Mouse (Mus musculus) c-Kit-positive CD71-negative TER-119-negative erythroid progenitor cells, embryonic 14.5 days (primary cell): ENCODE data around the gene Sat2.

Experiments used
- DNase-seq: peaks from one replicate; pipeline ENCODE4 v3.0.0-alpha.2; 2013; ENCODE audit warnings: low read depth

The Sat2 gene

GRCm38 (mm10) chr11:69621571-69622268 is at the start of gene Sat2:
Gene Sat2 (plus strand): TSS chr11:69622024.
- DNase-seq: no peak

DNA sequence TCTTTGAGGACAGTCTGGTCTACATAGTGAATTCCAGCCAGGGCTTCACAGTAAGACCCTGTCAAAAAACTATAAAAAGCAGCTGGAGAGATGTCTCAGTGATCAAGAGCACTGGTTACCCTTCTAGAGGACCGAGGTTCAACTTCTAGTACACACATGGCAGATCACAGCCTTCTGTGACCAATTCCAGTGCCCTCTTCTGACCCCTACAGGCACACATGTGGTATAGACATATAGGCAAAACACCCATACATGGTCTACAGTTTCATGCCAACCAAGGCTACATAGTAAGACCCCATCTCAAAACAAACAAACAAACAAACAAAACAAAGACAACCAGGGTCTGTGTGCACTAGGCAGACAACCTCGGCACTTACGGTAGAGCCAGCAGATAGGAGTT is 46.6 kb upstream of the Sat2 start:
- peak; percentile 38 for DNase-seq

DNA sequence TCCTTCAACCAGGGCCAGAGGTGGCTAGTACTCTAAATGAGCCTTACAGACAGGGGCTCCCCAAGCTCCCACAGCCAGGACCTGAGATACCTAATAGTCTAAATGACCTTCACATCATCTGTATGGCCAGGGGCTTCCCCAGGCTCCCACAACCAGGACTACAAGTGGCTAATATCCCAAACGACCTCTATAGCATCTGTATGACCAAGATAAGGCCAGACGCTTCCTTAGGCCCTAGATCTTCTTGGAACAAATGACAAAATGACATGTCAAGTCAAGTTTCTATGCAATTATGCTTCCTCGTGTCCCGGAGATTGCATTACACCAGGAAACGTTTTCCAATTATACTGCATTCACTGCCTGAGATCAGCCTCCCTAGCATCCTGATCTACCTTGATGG is 45.5 kb upstream of the Sat2 start:
- DNase-seq: no peak

- no peak for DNase-seq
Observed at GRCm38 (mm10) chr11:69578301-69578700, 43.5 kb upstream of the Sat2 start.

DNA sequence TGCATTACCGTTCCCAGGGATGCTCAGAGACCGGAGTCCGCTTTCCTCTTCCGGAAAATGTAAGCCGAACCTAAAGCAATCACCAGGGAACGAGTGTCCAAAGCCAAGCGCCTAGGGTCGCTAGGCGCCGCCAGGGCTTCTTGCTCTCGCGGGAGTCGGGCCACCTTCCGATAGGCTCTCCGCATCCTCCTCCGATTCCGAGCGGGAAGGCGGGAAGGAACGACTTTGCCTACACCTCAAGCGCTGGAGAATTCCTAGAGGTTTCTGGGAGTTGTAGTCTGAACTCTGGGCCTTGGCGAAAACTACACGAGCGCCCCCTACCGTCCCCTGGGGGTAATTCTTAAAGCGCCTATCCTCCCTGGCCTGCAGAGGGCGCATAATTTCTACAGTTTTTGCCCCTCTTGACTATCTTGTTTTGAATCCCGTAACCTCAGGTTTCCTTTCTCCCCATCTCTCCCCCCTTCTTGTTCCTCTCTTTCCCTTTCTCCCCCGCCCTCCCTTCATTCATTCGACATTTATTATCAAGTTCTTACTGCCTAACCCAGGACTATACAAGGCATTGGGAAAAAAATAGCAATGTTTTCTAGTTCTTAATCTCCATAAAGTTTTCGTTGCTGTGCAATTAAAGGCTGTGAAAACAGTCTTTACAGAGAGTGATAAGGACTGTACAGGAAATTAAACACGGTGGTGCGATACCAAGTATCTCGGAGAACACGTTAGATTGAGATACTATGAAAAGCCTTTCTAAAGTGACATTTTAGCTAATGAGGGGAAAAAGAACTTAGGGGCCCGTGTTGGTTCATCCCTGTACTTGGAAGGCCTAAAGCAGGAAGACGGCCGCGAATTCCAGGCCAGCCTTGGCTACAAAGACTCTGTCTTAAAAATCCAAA is 42.5 kb upstream of the Sat2 start:
- DNase-seq: peak; percentile 99

GRCm38 (mm10) chr11:69580091-69580514 is 41.7 kb upstream of the Sat2 start, which contains the start of the genes Wrap53 and Trp53:
Gene Wrap53 (minus strand): TSS chr11:69580255.
Gene Trp53 (plus strand): TSS chr11:69580359.
- DNase-seq: peak; percentile 90

- DNase-seq: no peak
Observed at GRCm38 (mm10) chr11:69580572-69581146, 41.2 kb upstream of the Sat2 start.

GRCm38 (mm10) chr11:69581147-69581688 is 40.6 kb upstream of the Sat2 start:
- DNase-seq: peak; percentile 85

GRCm38 (mm10) chr11:69581814-69582213 is 40.0 kb upstream of the Sat2 start:
- no peak for DNase-seq

DNA sequence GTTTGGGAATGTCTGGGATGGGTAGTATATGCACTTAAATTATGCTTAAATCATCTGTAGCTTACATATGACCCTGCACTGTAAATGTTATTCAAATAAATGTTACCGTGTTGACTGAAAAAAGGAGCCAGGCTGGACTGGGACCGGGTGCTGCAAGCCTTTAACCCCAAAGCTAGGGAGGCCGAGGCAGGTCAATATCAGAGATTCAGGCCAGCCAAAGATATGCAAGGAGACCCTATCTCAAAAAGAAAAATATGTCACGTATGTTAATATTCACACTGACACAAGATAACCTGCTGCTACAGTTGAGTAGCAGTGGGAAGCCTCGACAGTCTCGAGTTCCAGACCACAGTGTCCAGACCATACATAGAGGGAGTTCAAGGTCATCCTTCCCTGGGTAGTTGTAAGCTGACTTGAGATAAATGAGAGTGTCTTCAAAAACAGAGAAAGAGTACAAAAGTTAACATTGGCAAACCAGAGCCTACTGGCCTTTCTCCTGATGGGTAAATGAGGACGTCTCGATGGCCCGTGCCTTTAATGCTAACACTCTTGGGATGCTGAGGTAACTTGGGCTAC is 39.5 kb upstream of the Sat2 start:
- no peak for DNase-seq

GRCm38 (mm10) chr11:69584008-69584407 is 37.8 kb upstream of the Sat2 start:
- DNase-seq: no peak

DNA sequence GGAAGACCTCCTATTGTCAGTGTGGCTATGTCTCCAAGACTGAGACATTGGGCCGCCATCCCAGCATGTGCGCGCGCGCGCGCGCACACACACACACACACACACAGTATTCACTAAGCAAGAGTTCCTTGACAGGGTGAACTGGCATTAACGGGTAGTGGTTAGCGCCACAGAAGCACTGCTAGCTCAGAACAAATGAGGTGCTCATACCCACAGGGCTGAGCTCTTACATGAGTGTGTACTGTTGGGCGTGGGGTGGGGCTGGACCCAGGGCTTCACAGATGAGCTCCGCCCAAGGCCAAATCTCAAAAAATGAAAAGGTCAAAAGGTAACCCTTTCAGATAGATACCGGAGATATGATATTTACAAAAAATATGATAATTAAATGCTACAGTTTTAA is 36.9 kb upstream of the Sat2 start:
- no peak for DNase-seq

DNA sequence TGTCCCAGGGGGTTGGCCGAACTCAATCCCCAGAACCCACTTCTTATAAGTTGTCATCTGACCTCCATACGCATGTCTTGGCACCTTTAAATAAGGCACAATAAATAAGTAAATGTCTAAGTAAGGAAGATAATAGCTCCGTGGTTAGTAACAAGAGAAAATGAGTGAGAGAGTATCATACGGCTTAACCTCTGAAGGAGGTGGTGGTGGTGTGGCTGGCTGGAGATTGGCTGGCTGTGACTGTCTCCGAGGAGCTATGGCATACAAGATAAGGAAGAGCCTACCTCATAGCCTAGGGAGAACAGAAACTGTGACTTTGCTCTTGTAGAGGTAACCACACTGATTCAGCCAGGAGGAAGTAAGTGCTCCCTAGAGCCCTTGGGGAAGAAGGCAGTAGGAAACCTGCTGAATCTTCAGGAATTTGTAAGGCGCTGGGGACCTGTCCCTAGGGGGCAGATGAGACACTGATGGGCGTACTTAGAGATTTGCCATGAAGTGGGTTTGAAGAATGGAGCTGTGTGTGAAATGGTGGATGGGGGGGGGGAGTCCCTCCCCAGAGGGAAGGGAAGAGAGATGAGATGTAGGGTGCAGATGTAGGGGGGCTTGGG is 36.0 kb upstream of the Sat2 start:
- DNase-seq: peak; percentile 45

DNA sequence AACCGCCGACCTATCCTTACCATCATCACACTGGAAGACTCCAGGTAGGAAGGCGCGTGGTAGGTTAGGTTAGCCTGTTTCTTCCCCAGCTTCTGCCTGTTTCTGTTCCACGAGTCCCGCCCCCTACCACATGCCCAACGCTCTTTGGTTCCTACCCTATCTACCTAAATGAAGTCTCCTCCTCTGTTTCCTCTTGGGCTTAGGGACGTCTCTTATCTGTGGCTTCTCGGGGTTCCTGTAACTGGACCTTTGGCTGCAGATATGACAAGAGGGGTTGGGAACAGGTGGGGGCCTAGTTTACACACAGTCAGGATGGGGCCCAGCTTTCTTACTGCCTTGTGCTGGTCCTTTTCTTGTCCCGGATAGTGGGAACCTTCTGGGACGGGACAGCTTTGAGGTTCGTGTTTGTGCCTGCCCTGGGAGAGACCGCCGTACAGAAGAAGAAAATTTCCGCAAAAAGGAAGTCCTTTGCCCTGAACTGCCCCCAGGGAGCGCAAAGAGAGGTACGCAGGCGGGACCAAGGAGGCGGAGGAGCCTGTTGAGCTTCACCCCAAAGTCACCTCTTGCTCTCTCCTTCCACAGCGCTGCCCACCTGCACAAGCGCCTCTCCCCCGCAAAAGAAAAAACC is 32.5 kb upstream of the Sat2 start:
- no peak for DNase-seq

- no peak for DNase-seq
Observed at GRCm38 (mm10) chr11:69590622-69591021, 31.2 kb upstream of the Sat2 start.

- DNase-seq: no peak
Observed at GRCm38 (mm10) chr11:69591424-69591823, 30.4 kb upstream of the Sat2 start.

DNA sequence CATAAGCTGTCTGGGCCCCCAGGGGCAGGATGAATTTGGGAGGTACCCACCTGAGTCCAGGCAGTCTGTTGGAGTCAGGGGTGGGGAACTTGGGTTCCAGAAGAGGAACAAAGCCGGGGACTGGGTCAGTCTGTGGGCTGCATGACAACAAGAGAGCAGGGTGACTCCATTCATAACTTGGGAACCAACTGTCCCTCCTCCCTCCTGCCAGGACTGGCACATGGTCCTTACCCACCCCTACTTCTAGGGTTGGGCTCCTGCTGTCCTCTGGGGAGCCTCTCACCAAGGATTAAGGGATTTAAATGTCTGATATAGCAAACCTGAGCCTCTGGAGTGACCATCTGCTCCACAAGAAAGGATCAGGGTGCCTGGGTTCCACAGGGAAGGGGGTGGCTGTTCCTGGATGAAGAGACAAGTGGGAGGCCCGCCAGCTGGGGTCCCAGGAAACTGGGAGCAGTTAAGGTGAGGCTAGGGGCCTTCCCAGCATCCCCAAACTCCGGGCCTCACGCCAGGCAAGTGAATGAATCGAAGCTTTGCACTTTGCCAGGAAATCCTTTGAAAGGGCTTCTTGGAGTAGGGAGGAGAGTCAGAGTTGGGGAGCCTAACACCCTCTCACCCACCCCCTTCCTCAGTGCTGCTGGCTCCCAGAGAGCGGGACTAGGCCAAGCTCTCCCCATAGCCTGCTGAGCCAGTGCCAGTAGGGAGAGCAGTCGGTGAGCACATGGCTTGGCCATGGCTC is 29.8 kb upstream of the Sat2 start:
- no peak for DNase-seq

DNA sequence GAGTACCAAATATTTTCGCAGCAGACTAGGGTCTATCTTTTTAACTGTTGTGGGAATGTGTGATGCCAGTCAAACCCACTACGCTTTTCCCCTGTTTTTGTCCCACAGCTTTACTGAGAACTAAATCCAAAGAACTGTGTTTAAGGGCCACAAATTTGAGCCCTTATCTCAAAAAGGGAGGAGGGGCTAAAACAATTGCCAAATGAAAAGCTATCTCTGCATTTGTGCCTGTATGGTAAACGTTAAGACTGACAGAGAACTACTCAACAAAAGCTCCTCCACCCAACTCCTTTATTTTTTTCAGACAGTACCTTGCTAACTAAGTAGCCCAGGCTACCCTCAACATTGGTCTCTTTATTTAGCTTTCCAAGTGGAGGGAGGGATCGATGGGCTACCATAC is 29.0 kb upstream of the Sat2 start:
- no peak for DNase-seq

- no peak for DNase-seq
Observed at GRCm38 (mm10) chr11:69594853-69595252, 27.0 kb upstream of the Sat2 start.

- no peak for DNase-seq
Observed at GRCm38 (mm10) chr11:69599436-69599835, 22.4 kb upstream of the Sat2 start.

DNA sequence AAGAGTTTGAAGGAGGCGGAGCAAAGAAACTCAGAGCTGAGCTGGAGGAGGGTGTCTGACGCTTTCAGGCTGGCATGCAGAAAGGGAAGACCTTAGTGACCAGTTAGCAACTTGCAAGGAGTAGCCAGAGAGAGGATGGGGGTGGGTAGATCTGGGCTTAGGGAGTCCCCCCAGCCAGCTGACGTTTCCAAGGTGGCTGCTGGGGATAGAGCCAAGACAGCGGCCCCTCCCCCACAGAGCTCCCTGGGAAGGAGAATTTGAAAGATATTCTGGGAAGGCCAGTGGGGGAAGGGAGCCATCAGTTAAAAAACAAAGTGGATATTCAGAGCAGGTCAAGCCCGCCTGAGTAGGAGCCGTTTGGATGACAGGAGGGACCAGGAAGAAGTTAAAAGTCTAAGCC is 21.7 kb upstream of the Sat2 start:
- no peak for DNase-seq
